Mouse (Mus musculus) ES-E14 (cell line): ENCODE results near the gene Triap1. TPM values are rescaled to one million over a fixed set of nuclear protein-coding genes. Genes with fewer than 3 reads are reported as not detected.
A peak's percentile ranks its signal among the peaks of the same experiment; 100 is the strongest.

Experiments
- DNase-seq: peaks from one replicate; pipeline ENCODE4 v3.0.0-alpha.2; 2013; ENCODE audit warnings: low read depth, low spot score
- H3K27ac ChIP-seq: 2 replicates; pipeline ENCODE4 v1.5.1; 2012; ENCODE audit warnings: low read depth, mild to moderate bottlenecking, low read length, moderate library complexity, mixed read lengths; ENCODE audit not compliant: poor library complexity, insufficient read depth, severe bottlenecking
- H3K36me3 ChIP-seq: 2 replicates; pipeline ENCODE4 v1.6.1; 2012; ENCODE audit warnings: mild to moderate bottlenecking, low read length, moderate library complexity, mixed read lengths; ENCODE audit not compliant: control insufficient read depth, poor library complexity, insufficient read depth, severe bottlenecking
- H3K4me1 ChIP-seq, 2 experiments: fragments of 150-350 bp in 1 of 2; sonication (generic) in 1 of 2; 2 replicates each; pipeline ENCODE4 v1.6.1; 2012; ENCODE audit warnings: low read length in 2 of 2, mild to moderate bottlenecking in 1 of 2, mixed read lengths in 1 of 2; ENCODE audit not compliant: control insufficient read depth in 2 of 2, insufficient read depth in 2 of 2, poor library complexity in 1 of 2
- H3K4me3 ChIP-seq, 2 experiments: fragments of 150-350 bp in 1 of 2; sonication (generic) in 1 of 2; 2 replicates each; pipeline ENCODE4 v1.5.1; 2012; ENCODE audit warnings: low read length in 2 of 2, low read depth in 1 of 2, mild to moderate bottlenecking in 1 of 2, mixed read lengths in 1 of 2; ENCODE audit not compliant: insufficient read depth in 1 of 2, poor library complexity in 1 of 2, severe bottlenecking in 1 of 2
- H3K9ac ChIP-seq: 2 replicates; pipeline ENCODE4 v1.6.1; 2012; ENCODE audit warnings: low read depth, mild to moderate bottlenecking, low read length, mixed read lengths; ENCODE audit not compliant: poor library complexity, insufficient read depth, severe bottlenecking
- H3K9me3 ChIP-seq: fragments of 150-350 bp; sonication (generic); 2 replicates; pipeline ENCODE4 v1.6.1; 2012; ENCODE audit warnings: low read depth, mild to moderate bottlenecking, low read length; ENCODE audit not compliant: control insufficient read depth, insufficient read depth
- CHD2 ChIP-seq: IDR thresholded peaks from 2 replicates; pipeline ENCODE4 v1.6.1; 2014; ENCODE audit warnings: mild to moderate bottlenecking, low read depth, low read length, inconsistent platforms
- HCFC1 ChIP-seq: IDR thresholded peaks from 2 replicates; pipeline ENCODE4 v1.6.1; 2012; ENCODE audit warnings: low read length, inconsistent platforms, borderline replicate concordance; ENCODE audit not compliant: insufficient read depth
- MAFK ChIP-seq: IDR thresholded peaks from 2 replicates; pipeline ENCODE4 v1.6.1; 2014; ENCODE audit warnings: mild to moderate bottlenecking, low read depth, low read length, inconsistent platforms; ENCODE audit not compliant: insufficient read depth
- ZC3H11A ChIP-seq: IDR thresholded peaks from 2 replicates; pipeline ENCODE4 v1.6.1; 2012; ENCODE audit warnings: low read depth, mild to moderate bottlenecking, inconsistent platforms, low read length, borderline replicate concordance
- ZNF384 ChIP-seq: IDR thresholded peaks from 2 replicates; pipeline ENCODE4 v1.6.1; 2012; ENCODE audit warnings: low read depth, low read length, inconsistent platforms
- in situ Hi-C, 2 experiments: fragments of 600-800 bp; cut with MboI; formaldehyde crosslinking; loops; one replicate each; pipeline ENCODE4 v1.15.1; 2025; ENCODE audit warnings: low sequenced_read_pairs in 2 of 2, inconsistent platforms in 1 of 2; ENCODE audit not compliant: unreplicated experiment in 2 of 2
- total RNA-seq: library from RNA; depleted of rRNA; stranded (reverse); fragments of 300-350 nt; gene quantifications from 2 replicates; pipeline ENCODE4 v1.2.3, GENCODE M21; 2012

The Triap1 gene
- total RNA-seq, 1 experiment: 30.7 TPM

DNA sequence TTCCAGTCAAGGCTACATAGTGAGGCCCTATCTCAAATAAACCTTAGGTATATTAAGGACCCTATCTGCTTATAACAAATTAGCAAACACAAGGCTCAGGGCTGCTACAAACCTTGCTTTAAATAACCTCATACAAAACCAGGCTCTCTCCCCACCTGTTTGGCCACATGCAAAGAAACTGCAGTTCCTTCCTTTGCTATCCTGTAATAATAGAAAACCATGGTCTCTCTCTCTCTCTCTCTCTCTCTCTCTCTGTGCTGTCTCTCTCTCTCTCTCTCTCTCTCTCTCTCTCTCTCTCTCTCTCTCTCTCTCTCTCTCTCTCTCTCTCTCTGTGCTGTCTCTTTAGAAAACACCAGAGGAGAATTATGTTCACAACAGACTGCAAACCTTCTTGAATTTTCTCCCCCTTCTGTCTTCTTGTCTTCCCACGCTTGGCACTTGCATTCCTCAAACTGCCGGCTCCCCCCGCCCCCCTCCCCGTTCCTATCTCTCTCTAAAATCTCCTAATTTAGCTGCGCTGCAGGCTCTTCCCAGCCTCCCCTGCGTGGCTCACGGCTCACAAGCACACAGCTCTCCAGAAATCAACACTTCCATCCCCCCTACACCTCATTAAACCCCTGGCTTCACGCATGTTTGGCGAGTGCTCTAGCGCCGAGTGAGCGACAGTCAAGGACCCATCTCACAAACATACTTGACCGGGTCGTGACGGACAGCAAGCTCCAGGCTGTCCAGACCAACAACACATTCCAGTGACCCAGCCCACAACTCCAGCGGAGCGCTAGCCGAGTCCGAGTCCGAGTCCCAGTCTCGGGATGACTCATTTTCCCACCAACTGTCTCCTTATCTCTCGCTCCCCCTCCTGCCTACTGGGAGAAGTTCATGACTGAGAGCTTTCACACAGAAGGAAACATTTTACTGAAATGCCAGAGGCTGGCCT lies 21.8 kb upstream of the Triap1 start:
- Histone ChIP-seq H3K4me1 (peaks cover 3 to 21% of the 10 kb centered on the region in 2 experiments; a peak in 3 of 4 replicates), H3K36me3 (no peaks in the 10 kb centered on the region), H3K27ac (no peak overlapping the region), H3K9me3 (no peaks in the 10 kb centered on the region), H3K4me3 (peak overlapping the region; percentile 10 to 52; a peak in 3 of 4 replicates), H3K9ac (peak overlapping the region; percentile 56)
- in situ Hi-C loops: no loop called here
- no peak for TF ChIP-seq MAFK
- no peak for TF ChIP-seq ZC3H11A
- no peak for TF ChIP-seq HCFC1
- no peak for TF ChIP-seq ZNF384
- no peak for TF ChIP-seq CHD2
- DNase-seq: peak; percentile 51

DNA sequence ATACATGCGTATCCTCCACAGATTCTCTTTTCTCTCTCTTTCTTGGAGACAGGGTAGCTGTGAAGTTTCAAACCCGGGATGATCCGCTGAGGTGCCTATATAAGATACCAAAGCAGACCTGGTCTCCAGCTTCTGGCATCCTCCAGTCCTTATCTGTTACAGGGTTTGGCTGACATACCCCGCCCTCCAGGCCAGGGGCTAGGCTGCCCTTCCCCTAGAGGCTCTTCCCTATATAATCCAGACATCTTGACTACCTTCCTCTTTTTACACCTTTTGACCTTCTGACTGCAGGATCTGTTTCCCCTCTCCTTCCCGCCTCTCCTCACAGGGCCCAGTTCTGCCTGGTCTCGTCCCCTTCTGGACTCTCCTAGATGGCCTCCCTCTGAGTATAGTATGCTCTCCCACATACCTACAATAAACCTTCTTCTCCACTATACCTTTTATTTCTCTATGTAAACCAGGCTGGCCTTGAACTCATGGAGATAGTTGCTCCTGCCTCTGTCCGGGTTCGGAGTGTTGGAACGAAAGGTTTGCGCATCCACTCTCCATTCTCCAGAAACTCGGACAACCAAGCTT lies 14.7 kb upstream of the Triap1 start:
- TF ChIP-seq ZNF384 (no peak), HCFC1 (no peak), ZC3H11A (no peak), CHD2 (no peak), MAFK (no peak)
- Histone ChIP-seq H3K27ac (peak overlapping the region; percentile 14; the same call in 1 of the 2 replicates), H3K4me1 (peaks cover 0 to 2% of the 10 kb centered on the region in 2 experiments; a peak in 3 of 4 replicates), H3K4me3 (peak overlapping the region; percentile 86 to 99), H3K36me3 (peaks cover 12% of the 10 kb centered on the region; the same call in 1 of the 2 replicates), H3K9me3 (no peaks in the 10 kb centered on the region), H3K9ac (peak overlapping the region; percentile 68)
- in situ Hi-C loops: no loop called here
- no peak for DNase-seq

DNA sequence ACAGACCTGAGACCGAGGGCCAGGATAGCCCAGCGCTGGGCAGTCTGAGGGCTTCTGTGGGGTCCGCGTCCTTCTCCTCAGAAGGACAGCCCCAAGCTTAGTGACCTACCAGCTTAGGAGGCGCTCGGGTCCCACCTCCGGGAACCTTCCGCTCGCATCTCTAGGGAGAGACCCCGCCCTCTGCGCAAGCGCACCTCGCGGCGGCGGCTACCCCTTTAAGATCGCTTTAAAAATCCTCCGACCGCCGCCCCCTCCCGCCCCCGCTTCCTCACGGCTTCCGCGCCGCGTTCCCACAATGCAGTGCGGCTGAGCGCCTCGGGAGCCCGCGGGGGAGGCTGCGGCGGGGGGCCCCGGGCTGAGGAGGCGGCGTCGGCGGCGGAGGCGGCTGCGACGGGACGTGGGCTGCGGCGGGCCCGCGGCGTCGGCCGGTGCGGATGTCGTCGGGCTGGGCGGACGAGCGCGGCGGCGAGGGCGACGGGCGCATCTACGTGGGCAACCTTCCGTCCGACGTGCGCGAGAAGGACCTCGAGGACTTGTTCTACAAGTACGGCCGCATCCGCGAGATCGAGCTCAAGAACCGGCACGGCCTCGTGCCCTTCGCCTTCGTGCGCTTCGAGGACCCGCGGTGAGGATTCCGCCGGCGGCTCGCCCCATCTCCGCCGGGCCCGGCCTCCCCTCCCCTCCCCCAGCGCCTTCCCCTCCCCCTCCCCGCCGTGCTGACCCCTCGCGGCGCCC lies 14.0 kb upstream of the Triap1 start, which contains the start of gene Srsf9:
TSS of gene Srsf9 (plus strand) at position 303 of the 735 bp plus-strand sequence.
- H3K27ac ChIP-seq: peak within 1 kb of the TSS; percentile 83
- H3K4me1 ChIP-seq: peaks cover 0 to 2% of the 10 kb centered on the region in 2 experiments; a peak in 3 of 4 replicates
- H3K9ac ChIP-seq: peak within 1 kb of the TSS; percentile 99
- H3K9me3 ChIP-seq: no peaks in the 10 kb centered on the region
- DNase-seq: peak; percentile 88
- TF ChIP-seq ZNF384 (no peak), MAFK (no peak), HCFC1 (no peak), ZC3H11A (no peak), CHD2 (no peak)
- peaks cover 16% of the 10 kb centered on the region for H3K36me3 ChIP-seq
- peak within 1 kb of the TSS; percentile 86 to 99 for H3K4me3 ChIP-seq
- in situ Hi-C loops: no loop called here
